Mouse (Mus musculus) cortical plate, adult 2 months (tissue): ENCODE measurements around the gene Baiap2. TPM values are rescaled to one million over a fixed set of nuclear protein-coding genes. Genes with fewer than 3 reads are reported as not detected.

ENCODE experiments used
- H3K27ac ChIP-seq: fragments of 200-500 bp; 2 replicates; pipeline ENCODE4 v1.5.1; 2012; ENCODE audit warnings: low read length, control low read depth, inconsistent platforms; ENCODE audit not compliant: insufficient read depth
- H3K4me1 ChIP-seq: fragments of 200-500 bp; 2 replicates; pipeline ENCODE4 v1.6.1; 2011; ENCODE audit warnings: low read length; ENCODE audit not compliant: control insufficient read depth, insufficient read depth
- H3K4me3 ChIP-seq: fragments of 200-500 bp; 2 replicates; pipeline ENCODE4 v1.5.1; 2011; ENCODE audit warnings: mild to moderate bottlenecking, low read length, control low read depth; ENCODE audit not compliant: insufficient read depth
- CTCF ChIP-seq: fragments of 200-500 bp; IDR thresholded peaks from 2 replicates; pipeline ENCODE4 v1.5.1; 2011; ENCODE audit warnings: mild to moderate bottlenecking, control low read depth, low read length; ENCODE audit not compliant: insufficient read depth; ENCODE audit errors: extremely low read depth
- POLR2A ChIP-seq: fragments of 200-500 bp; IDR thresholded peaks from 2 replicates; pipeline ENCODE4 v1.6.1; 2011; ENCODE audit warnings: mild to moderate bottlenecking, low read length, control low read depth; ENCODE audit not compliant: insufficient read depth; ENCODE audit errors: extremely low read depth
- polyA plus RNA-seq: library from polyadenylated mRNA; depleted of rRNA; stranded (reverse); fragments of >200 nt; gene quantifications from 2 replicates; pipeline ENCODE4 v1.2.3, GENCODE M21; 2012

Gene Baiap2
- polyA plus RNA-seq, 1 experiment, result 253 TPM

- Histone ChIP-seq H3K4me3 (no peak overlapping the region), H3K27ac (no peak overlapping the region), H3K4me1 (peaks cover 18% of the 10 kb centered on the region)
- TF ChIP-seq CTCF, result no peak
- TF ChIP-seq POLR2A, result no peak
These were observed 85.9 kb downstream of the Baiap2 start for GRCm38 (mm10) chr11:120028319-120029092.

DNA sequence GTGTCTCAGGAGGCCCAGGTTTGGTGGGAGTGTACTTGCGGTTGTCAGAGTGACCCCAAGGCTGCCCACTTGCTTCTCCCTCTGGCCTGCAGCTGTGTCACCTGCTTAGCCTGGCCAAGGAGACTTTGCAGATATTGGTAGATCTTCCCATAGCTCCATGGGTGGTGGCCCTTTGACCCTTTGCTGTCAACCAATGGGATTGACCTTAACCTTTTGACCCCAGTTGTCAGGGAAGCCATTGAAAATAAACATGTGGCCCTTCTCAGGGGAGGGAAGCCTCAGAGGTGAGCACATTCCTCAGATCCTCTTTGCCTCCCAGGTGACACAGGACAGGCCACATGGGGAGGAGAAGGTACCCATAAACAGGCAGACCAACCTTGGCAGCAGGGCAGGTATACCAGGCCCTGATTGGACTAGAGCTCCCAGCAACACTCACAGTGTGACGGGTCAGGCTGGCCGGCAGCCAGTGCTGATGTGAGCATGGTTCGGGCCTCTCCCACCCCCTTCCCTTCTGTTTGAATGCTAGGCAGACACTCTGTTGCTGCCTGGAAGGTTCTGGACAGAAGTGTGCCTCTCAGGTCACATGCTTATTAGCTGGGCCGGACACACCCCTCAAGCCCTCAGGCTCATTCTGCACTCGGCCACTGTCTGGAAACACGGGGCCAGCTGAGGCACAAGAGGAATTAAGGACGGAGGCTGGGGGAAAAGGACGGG lies 87.0 kb downstream of the Baiap2 start:
- H3K4me1 ChIP-seq, result peaks cover 23% of the 10 kb centered on the region
- no peak for TF ChIP-seq CTCF
- TF ChIP-seq POLR2A, result no peak
- H3K4me3 ChIP-seq, result no peak overlapping the region
- no peak overlapping the region for H3K27ac ChIP-seq

- Histone ChIP-seq H3K27ac (no peak overlapping the region), H3K4me1 (peaks cover 21% of the 10 kb centered on the region), H3K4me3 (no peak overlapping the region)
- TF ChIP-seq CTCF (peak; percentile 53; the same call in 1 of the 2 replicates), POLR2A (no peak)
These were observed 87.8 kb downstream of the Baiap2 start for GRCm38 (mm10) chr11:120030145-120030901.

- TF ChIP-seq CTCF, result no peak
- no peak for TF ChIP-seq POLR2A
- Histone ChIP-seq H3K4me1 (peaks cover 12% of the 10 kb centered on the region), H3K4me3 (no peak overlapping the region), H3K27ac (no peak overlapping the region)
These were observed 89.5 kb downstream of the Baiap2 start for GRCm38 (mm10) chr11:120032052-120032451.

- Histone ChIP-seq H3K4me1 (peaks cover 10% of the 10 kb centered on the region), H3K27ac (no peak overlapping the region), H3K4me3 (no peak overlapping the region)
- TF ChIP-seq POLR2A (no peak), CTCF (no peak)
These were observed 90.9 kb downstream of the Baiap2 start for GRCm38 (mm10) chr11:120033473-120033872.

GRCm38 (mm10) chr11:120034306-120034705 lies 91.7 kb downstream of the Baiap2 start:
- TF ChIP-seq CTCF (no peak), POLR2A (no peak)
- H3K4me1 ChIP-seq, result peaks cover 13% of the 10 kb centered on the region
- no peak overlapping the region for H3K27ac ChIP-seq
- H3K4me3 ChIP-seq, result no peak overlapping the region

- Histone ChIP-seq H3K27ac (no peak overlapping the region), H3K4me3 (no peak overlapping the region), H3K4me1 (peaks cover 17% of the 10 kb centered on the region)
- TF ChIP-seq POLR2A (no peak), CTCF (no peak)
These were observed 92.2 kb downstream of the Baiap2 start for GRCm38 (mm10) chr11:120034762-120035161.

DNA sequence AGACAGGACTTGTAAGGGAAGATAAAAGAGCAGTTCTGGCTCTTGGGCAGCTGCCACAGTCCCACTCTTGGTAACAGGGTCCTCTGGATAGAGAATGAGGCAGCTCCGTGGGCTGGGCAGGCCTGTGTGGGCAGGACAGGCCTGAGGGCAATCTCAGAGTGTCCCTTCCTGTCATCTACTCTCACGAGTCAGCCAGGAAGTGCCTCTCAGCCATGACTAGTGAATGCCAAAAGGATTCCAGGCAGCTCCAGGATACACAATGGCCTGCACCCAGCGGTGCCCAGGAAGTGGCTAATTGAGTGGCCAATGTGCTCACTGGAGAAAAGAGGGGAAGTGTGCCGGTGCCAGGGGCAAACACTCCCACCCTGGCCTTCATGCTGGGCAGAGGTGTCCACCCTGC lies 97.0 kb downstream of the Baiap2 start:
- TF ChIP-seq CTCF, result no peak
- TF ChIP-seq POLR2A, result no peak
- Histone ChIP-seq H3K4me1 (peaks cover 31% of the 10 kb centered on the region), H3K27ac (no peak overlapping the region), H3K4me3 (no peak overlapping the region)

GRCm38 (mm10) chr11:120040440-120040839 lies 97.9 kb downstream of the Baiap2 start:
- no peak overlapping the region for H3K4me3 ChIP-seq
- peak overlapping the region; percentile 68; the same call in 1 of the 2 replicates for H3K27ac ChIP-seq
- TF ChIP-seq POLR2A (no peak), CTCF (no peak)
- peaks cover 31% of the 10 kb centered on the region for H3K4me1 ChIP-seq
